Mouse (Mus musculus): ENCODE results near the gene Prmt2. TPM values are rescaled to one million over a fixed set of nuclear protein-coding genes. Genes with fewer than 3 reads are reported as not detected.

Gene Prmt2
- total and polyA plus RNA-seq, 2 experiments = 1.1 to 1.4 TPM

DNA sequence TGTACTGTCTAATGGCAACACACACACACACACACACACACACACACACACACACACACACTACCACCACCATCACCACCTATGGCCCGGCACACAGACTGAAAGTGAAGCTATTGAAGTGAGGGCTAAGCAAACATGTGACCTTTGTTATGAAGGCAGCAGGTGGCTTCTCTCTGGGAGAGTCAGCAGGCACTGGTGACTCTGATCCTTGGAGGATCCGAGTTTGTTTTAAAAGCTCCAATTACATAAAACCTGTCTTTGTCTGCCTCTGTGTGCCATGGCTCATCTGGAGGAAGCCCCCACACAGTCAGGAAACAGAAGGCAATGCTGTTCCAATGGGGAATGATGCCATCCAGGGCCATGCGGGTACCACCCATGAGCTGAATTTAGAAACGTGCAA lies 8.9 kb upstream of the Prmt2 start:
- H3K79me2 ChIP-seq (ENCODE audit: control insufficient read depth, insufficient read depth, low read length) = no peaks in the 10 kb centered on the region
- H3K4me1 ChIP-seq (ENCODE audit: control insufficient read depth, insufficient read depth, low read length) = no peaks in the 10 kb centered on the region
- DNase-seq (ENCODE audit: extremely low read depth, low read depth, low spot score) = no peak
- WGBS = 66% methylated on average over 4 of the region's 4 CpGs
- H3K27ac ChIP-seq (replicated peaks; ENCODE audit: insufficient read depth, low read depth, low read length) = no peak overlapping the region
- H3K27me3 ChIP-seq (ENCODE audit: control insufficient read depth, insufficient read depth, low read length) = no peaks in the 10 kb centered on the region
- TF ChIP-seq CTCF (IDR thresholded peaks at IDR 0.05; ENCODE audit: low read depth, low read length) = no peak
- no peak for TF ChIP-seq POLR2A (IDR thresholded peaks at IDR 0.05; ENCODE audit: extremely low read depth, insufficient read depth, low read length)
- no peak overlapping the region for H3K4me3 ChIP-seq (ENCODE audit: insufficient read depth, low read depth, low read length)
- no peak overlapping the region for H3K9ac ChIP-seq (ENCODE audit: low read depth, low read length)
- H3K36me3 ChIP-seq (ENCODE audit: control insufficient read depth, insufficient read depth, low read length) = no peaks in the 10 kb centered on the region

DNA sequence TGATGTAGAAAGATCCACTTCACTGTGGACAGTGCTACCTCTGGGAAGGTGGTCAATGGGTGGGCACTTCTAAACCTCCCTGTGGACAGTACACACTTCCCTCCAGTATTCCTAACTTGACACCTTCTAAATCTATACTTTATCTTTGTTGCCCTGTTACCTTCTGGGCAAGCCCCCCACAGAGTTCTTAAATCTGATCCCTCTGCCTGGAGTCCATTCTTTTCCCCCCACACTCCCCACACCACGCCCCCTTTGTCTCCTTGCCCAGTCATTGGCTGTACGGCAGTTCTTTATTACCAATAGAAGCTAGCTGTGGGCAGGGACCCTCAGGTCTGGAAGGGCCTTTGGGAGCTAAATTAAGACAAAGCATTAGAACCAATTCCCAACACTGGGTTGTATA lies 7.4 kb upstream of the Prmt2 start:
- H3K79me2 ChIP-seq (ENCODE audit: control insufficient read depth, insufficient read depth, low read length) = no peaks in the 10 kb centered on the region
- WGBS = 89% methylated on average over 2 of the region's 2 CpGs
- H3K36me3 ChIP-seq (ENCODE audit: control insufficient read depth, insufficient read depth, low read length) = no peaks in the 10 kb centered on the region
- no peak for DNase-seq (ENCODE audit: extremely low read depth, low read depth, low spot score)
- H3K4me3 ChIP-seq (ENCODE audit: insufficient read depth, low read depth, low read length) = no peak overlapping the region
- no peaks in the 10 kb centered on the region for H3K27me3 ChIP-seq (ENCODE audit: control insufficient read depth, insufficient read depth, low read length)
- no peaks in the 10 kb centered on the region for H3K4me1 ChIP-seq (ENCODE audit: control insufficient read depth, insufficient read depth, low read length)
- no peak overlapping the region for H3K9ac ChIP-seq (ENCODE audit: low read depth, low read length)
- TF ChIP-seq CTCF (IDR thresholded peaks at IDR 0.05; ENCODE audit: low read depth, low read length) (no peak), POLR2A (IDR thresholded peaks at IDR 0.05; ENCODE audit: extremely low read depth, insufficient read depth, low read length) (no peak)
- no peak overlapping the region for H3K27ac ChIP-seq (replicated peaks; ENCODE audit: insufficient read depth, low read depth, low read length)

DNA sequence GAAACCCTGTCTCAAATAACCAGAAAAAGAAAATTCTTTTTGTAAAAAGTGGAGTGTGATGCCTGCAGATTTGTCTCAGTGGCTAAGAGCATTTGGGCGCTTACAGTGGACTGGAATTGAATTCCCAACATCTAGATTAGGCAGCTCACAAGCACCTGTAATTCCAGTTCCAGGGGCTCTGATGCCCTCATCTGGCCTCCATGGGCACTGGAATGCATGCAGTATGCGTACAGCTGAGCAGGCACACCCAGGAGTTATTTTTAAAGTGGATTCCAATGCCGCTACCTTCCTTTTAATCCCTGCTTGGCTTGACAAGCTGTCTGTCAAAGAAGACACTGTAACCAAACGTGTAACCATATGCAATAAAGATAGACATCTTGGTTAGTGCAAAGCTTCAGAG lies 1.7 kb upstream of the Prmt2 start:
- 89% methylated on average over 4 of the region's 4 CpGs for WGBS
- no peak for DNase-seq (ENCODE audit: extremely low read depth, low read depth, low spot score)
- no peak overlapping the region for H3K4me3 ChIP-seq (ENCODE audit: insufficient read depth, low read depth, low read length)
- TF ChIP-seq POLR2A (IDR thresholded peaks at IDR 0.05; ENCODE audit: extremely low read depth, insufficient read depth, low read length) = no peak
- TF ChIP-seq CTCF (IDR thresholded peaks at IDR 0.05; ENCODE audit: low read depth, low read length) = no peak
- H3K27me3 ChIP-seq (ENCODE audit: control insufficient read depth, insufficient read depth, low read length) = no peaks in the 10 kb centered on the region
- H3K79me2 ChIP-seq (ENCODE audit: control insufficient read depth, insufficient read depth, low read length) = no peaks in the 10 kb centered on the region
- H3K36me3 ChIP-seq (ENCODE audit: control insufficient read depth, insufficient read depth, low read length) = no peaks in the 10 kb centered on the region
- no peaks in the 10 kb centered on the region for H3K4me1 ChIP-seq (ENCODE audit: control insufficient read depth, insufficient read depth, low read length)
- H3K27ac ChIP-seq (replicated peaks; ENCODE audit: insufficient read depth, low read depth, low read length) = no peak overlapping the region
- H3K9ac ChIP-seq (ENCODE audit: low read depth, low read length) = no peak overlapping the region

DNA sequence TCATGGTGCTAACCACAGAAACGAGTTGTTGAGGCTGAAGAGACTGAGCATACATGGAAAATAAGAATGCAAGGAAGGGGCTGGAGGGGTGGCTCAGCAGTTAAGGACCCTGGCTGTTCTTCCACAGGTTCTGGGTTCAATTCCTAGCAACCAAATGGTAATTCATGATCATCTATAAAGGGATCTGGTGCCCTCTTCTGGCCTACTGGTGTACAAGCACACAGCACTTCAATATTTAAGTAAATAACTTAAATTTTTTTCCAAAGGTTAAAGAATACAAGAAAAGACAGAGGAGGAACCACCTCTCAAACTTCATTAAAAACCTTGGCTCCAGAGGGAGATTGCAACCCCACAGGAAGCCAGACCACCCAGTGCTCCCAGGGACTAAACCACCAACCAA lies 8.0 kb downstream of the Prmt2 start:
- DNase-seq (ENCODE audit: extremely low read depth, low read depth, low spot score) = no peak
- H3K36me3 ChIP-seq (ENCODE audit: control insufficient read depth, insufficient read depth, low read length) = no peaks in the 10 kb centered on the region
- WGBS = 85% methylated on average over 1 of the region's 1 CpGs
- TF ChIP-seq POLR2A (IDR thresholded peaks at IDR 0.05; ENCODE audit: extremely low read depth, insufficient read depth, low read length) (no peak), CTCF (IDR thresholded peaks at IDR 0.05; ENCODE audit: low read depth, low read length) (no peak)
- H3K4me1 ChIP-seq (ENCODE audit: control insufficient read depth, insufficient read depth, low read length) = no peaks in the 10 kb centered on the region
- no peaks in the 10 kb centered on the region for H3K27me3 ChIP-seq (ENCODE audit: control insufficient read depth, insufficient read depth, low read length)
- no peak overlapping the region for H3K27ac ChIP-seq (replicated peaks; ENCODE audit: insufficient read depth, low read depth, low read length)
- H3K4me3 ChIP-seq (ENCODE audit: insufficient read depth, low read depth, low read length) = no peak overlapping the region
- no peaks in the 10 kb centered on the region for H3K79me2 ChIP-seq (ENCODE audit: control insufficient read depth, insufficient read depth, low read length)
- no peak overlapping the region for H3K9ac ChIP-seq (ENCODE audit: low read depth, low read length)

DNA sequence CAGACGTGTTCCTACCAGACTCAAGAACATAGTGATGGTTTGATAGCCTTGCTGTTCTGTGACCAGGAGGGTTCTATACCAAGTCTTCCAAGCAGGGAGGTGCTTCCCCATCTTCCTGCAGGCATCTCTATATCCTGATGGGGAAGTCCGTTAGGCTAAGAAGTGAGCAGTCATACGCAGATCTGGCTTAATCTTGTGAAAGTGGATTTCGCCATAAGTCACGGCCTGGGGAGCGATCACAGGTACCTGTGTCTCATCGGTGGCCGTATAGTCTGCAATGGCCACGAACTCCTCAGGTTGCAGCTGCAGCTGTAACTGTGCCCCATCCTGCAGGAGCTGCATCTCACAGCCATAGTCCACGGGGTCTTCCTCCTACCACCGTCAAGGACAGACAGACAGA lies 11.7 kb downstream of the Prmt2 start:
- H3K36me3 ChIP-seq (ENCODE audit: control insufficient read depth, insufficient read depth, low read length) = no peaks in the 10 kb centered on the region
- H3K4me3 ChIP-seq (ENCODE audit: insufficient read depth, low read depth, low read length) = no peak overlapping the region
- TF ChIP-seq POLR2A (IDR thresholded peaks at IDR 0.05; ENCODE audit: extremely low read depth, insufficient read depth, low read length) (no peak), CTCF (IDR thresholded peaks at IDR 0.05; ENCODE audit: low read depth, low read length) (no peak)
- no peaks in the 10 kb centered on the region for H3K4me1 ChIP-seq (ENCODE audit: control insufficient read depth, insufficient read depth, low read length)
- WGBS = 90% methylated on average over 11 of the region's 11 CpGs
- no peaks in the 10 kb centered on the region for H3K79me2 ChIP-seq (ENCODE audit: control insufficient read depth, insufficient read depth, low read length)
- no peak overlapping the region for H3K27ac ChIP-seq (replicated peaks; ENCODE audit: insufficient read depth, low read depth, low read length)
- no peak for DNase-seq (ENCODE audit: extremely low read depth, low read depth, low spot score)
- H3K9ac ChIP-seq (ENCODE audit: low read depth, low read length) = no peak overlapping the region
- H3K27me3 ChIP-seq (ENCODE audit: control insufficient read depth, insufficient read depth, low read length) = no peaks in the 10 kb centered on the region

DNA sequence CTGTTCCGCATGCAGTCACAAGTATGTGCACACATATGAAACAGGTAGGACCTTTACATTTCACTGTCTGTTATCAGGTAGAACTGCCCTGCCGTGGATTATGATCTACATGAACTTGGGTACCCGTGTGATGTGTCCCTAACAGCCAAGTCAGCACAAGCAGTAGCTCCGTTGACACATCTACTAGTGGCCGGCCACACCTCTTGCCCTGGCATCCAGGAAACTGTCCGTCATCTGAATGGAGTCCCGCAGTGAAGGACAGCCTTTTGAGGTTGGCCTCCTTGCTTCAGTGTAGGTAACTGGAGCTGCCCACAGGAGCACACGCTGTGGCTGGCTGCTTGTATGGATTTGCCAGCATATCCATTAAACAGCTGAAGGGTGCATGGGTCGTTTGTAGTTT lies 19.4 kb downstream of the Prmt2 start:
- Histone ChIP-seq H3K4me3 (ENCODE audit: insufficient read depth, low read depth, low read length) (no peak overlapping the region), H3K79me2 (ENCODE audit: control insufficient read depth, insufficient read depth, low read length) (no peaks in the 10 kb centered on the region), H3K36me3 (ENCODE audit: control insufficient read depth, insufficient read depth, low read length) (no peaks in the 10 kb centered on the region), H3K27ac (replicated peaks; ENCODE audit: insufficient read depth, low read depth, low read length) (no peak overlapping the region), H3K9ac (ENCODE audit: low read depth, low read length) (no peak overlapping the region), H3K4me1 (ENCODE audit: control insufficient read depth, insufficient read depth, low read length) (no peaks in the 10 kb centered on the region), H3K27me3 (ENCODE audit: control insufficient read depth, insufficient read depth, low read length) (no peaks in the 10 kb centered on the region)
- no peak for TF ChIP-seq POLR2A (IDR thresholded peaks at IDR 0.05; ENCODE audit: extremely low read depth, insufficient read depth, low read length)
- TF ChIP-seq CTCF (IDR thresholded peaks at IDR 0.05; ENCODE audit: low read depth, low read length) = no peak
- WGBS = 81% methylated on average over 9 of the region's 9 CpGs
- DNase-seq (ENCODE audit: extremely low read depth, low read depth, low spot score) = no peak
